Mouse (Mus musculus): ENCODE results near the gene Gm20388.
A peak's percentile ranks its signal among the peaks of the same experiment; 100 is the strongest.
"Not testable (repeated sequence)": the region's sequence is repeated elsewhere in the genome, so short reads cannot be mapped to it uniquely, and the experiment has no call there.

Gm20388 gene

GRCm38 (mm10) chr8:121654966-121655494, 1744.4 kb downstream of the Gm20388 start:
- no peak for DNase-seq (ENCODE audit: low spot score in 2 of 2)

DNA sequence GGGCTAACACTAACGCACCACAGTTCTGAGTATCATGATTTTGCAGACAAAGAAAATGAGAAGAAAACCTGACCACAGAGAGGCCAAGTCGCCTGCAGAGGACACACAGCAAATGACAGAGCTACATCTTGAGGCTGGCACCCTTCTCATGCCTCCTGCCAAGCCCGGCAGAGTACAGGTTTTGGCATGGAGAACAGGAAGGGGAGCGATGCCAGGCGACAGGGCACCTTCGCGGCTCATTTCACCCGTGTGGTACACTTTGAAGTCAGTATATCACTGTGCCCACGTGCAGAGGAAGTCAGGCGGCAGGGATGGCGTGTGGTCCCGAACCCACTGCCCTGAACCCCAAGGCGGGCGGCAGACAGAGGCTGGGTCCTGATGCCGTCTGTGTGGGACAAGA, 1750.0 kb downstream of the Gm20388 start:
- no peak for DNase-seq (ENCODE audit: low spot score in 2 of 2)

DNA sequence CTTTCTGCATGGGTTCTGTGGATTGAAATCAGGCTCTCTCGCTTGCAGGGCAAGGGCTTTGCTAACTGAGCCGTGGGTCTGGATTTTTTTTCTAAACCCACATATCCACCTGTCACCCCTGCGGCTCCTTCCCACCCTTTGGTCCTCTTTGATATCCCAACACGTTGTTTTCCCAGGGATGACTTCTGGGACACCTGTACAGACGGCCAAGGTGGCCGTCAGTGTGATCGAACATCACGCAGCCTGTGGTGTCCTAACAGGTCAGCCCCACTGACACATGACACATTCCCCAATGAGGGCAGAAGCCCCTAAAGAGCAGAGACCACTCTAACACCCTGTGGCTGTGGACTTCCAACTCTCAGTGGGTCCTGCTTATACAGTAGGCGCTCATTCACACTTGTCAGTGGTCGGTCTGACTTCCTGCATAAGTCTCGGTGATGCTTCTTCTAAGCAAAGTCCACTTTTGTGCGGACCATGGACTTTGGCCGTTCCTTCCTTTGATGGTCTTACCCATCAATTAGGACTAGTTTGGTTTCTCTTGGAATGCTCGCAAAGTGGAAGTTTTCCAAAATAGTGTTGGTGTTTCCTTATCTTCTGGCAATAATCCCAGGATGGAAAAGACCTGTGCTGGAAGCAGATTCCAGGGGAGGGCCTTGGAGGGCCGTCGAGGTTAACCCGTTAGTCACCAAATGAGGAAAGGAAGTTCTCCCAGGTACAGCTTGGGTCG, 1751.2 kb downstream of the Gm20388 start:
- DNase-seq (ENCODE audit: low spot score in 2 of 2) = no peak

- no peak for DNase-seq (ENCODE audit: low spot score in 2 of 2)
These were observed 1752.5 kb downstream of the Gm20388 start for GRCm38 (mm10) chr8:121663101-121663500.

- no peak for DNase-seq (ENCODE audit: low spot score in 2 of 2)
These were observed 1754.7 kb downstream of the Gm20388 start for GRCm38 (mm10) chr8:121665329-121665728.

DNA sequence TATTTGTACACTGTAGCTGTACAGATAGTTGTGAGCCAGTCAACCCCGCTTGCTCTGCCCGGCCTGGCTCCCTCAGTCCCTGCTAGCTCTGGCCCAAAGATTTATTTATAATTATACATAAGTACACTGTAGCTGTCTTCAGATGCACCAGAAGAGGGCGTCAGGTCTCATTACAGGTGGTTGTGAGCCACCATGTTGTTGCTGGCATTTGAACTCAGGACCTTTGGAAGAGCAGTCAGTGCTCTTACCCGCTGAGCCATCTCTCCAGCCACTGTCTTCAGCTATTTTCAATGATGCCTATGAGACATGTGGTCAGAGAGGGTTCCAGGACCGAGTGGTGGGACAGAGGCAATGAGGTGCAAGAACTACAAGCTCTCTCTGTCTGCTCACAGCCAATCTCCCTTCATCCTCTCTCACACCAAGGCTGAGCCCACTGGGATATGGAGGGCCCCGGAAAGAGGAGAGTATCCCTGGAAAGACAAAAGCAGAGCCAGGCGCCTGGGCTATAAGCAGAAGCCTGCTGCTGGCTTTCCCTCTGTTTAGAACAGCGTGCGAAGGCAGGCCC, 1757.4 kb downstream of the Gm20388 start:
- DNase-seq (ENCODE audit: low spot score in 2 of 2) = not testable (repeated sequence)

DNA sequence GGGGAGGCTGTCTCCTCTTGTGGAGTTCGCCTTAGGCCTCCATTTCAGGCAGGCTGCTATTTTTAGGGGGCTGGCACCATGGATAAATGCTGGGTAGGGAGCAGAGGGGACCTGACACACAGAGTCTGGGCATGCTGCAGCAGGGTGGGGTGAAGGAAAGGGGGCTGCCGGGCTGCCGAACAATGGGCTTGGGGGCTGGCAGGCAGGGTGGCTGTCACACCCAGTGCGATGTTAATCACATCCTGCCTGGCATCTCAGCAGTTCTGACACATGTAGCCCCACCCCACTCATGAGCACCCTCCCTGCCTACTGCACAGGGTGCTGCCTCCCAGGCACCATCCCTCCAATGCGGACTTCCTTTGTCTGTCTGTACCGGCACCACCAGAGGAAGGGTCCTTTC, 1757.9 kb downstream of the Gm20388 start:
- peak in 1 of 2 experiments; percentile 85 for DNase-seq (ENCODE audit: low spot score in 2 of 2)

DNA sequence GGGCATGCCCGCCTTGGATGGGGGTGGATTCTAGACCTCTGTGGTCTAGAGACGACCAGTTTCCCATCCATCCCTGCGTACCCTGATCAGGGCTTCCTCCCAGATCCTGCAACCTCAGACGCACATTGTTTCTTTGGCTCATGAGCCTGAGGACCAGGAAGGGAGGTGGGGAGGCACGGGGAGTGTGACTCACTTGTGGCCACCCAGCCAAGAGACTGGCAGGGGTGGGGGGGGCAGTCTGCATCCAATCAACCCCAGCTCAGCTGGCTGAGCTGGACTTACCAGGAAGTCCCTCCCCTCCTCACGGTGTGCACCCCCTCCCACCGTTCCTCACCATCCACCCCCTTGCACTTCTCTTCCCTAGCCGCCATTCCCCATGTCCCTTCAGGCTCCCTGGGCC, 1758.6 kb downstream of the Gm20388 start:
- DNase-seq (ENCODE audit: low spot score in 2 of 2) = no peak

GRCm38 (mm10) chr8:121673153-121673552, 1762.5 kb downstream of the Gm20388 start:
- no peak for DNase-seq (ENCODE audit: low spot score in 2 of 2)

DNA sequence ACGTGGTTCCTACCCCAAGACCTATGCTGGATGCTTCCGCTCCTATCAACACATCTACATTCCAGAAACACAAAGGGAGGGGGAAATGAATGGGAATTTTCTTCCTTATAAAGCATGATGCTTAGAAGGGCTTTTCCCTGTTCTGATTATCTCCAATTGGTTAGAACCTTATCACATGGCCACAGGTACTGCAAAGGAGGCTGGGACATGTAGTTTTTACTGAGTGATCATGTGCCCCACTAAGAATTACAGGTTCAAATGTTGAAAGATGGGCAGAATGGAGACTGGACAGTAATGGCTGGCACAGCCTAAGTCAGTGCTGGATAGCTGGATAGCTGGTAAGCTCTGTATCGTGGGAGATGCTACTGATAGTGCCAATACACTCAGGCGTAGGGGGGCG, 1763.3 kb downstream of the Gm20388 start:
- DNase-seq (ENCODE audit: low spot score in 2 of 2) = peak in 1 of 2 experiments; percentile 44

DNA sequence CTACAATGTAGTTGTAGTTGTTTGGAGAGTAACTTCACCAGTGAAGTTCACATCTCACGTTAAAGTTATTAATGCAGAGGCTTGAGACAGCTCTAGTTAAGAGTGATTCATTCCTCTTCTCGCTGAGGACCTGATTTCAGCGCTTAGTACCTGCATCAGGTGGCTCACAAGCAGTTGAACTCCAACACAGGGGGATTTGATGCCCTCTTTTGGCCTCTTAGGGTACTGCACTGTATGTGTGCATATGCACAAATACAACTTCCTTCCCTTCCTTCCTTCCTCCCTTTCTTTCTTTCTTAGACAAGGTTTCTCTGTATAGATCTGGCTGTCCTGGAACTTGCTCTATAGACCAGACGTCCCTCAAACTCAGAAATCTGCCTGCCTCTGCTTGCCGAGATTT, 1763.9 kb downstream of the Gm20388 start:
- no peak for DNase-seq (ENCODE audit: low spot score in 2 of 2)

GRCm38 (mm10) chr8:121675161-121675560, 1764.5 kb downstream of the Gm20388 start:
- no peak for DNase-seq (ENCODE audit: low spot score in 2 of 2)

DNA sequence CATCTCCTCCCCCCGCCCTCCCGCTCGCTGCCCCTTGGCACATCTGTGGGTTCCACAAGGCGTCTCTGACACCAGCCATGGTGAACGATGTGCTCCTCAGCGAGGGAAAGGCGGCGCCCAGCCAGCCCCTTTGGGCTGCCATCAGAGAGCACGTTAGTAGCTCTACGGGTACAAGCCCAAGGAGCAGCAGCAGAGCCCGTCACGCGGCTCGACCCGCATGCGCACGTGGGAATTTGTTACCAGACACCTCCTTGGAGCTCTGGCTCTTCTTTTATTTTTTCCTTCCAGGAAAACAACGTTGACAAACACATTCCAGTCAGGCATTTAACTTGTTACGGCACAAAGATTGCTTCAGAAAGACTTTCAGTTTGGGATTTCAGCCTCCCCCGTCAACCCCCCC, 1765.1 kb downstream of the Gm20388 start:
- no peak for DNase-seq (ENCODE audit: low spot score in 2 of 2)

GRCm38 (mm10) chr8:121678696-121679095, 1768.1 kb downstream of the Gm20388 start:
- DNase-seq (ENCODE audit: low spot score in 2 of 2) = no peak

DNA sequence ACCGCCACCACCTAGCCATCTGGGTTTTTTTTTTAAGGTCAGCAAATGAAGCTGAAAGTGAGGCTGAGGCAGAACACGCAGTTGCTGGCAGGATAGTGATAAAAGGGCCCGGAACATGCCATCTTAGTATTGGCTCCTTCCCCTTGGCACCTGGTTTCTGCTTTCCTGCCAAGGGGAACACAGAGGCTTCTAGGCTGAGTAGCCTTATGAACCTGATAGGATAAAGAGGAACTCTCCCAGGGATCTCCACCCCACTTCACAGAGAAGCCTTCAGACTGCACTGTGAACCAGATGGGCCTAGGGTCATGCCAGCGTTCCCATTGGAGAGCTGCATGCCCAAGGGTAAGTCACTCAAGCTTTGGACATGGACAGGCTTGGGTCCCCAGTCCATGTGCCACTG, 1770.3 kb downstream of the Gm20388 start:
- DNase-seq (ENCODE audit: low spot score in 2 of 2) = no peak

DNA sequence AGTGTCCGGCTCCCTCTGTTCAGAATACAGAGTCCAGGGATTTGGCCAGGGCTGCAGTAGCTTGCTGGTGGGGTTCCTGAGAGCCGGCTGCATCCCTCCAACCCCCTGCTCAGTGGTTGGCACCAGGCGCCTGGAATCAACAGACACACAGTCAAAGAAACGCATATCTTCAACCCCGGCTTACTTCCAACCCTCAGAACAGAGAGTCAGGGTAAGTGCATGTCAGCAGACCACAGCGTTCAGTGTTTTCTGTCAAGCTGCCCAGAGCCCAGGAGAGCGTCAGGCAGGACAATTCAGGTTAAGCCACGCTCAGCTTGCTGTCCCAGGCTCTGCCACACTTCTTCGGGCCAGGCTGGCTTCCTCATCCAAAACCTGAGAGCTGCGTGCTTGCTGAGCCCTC, 1770.8 kb downstream of the Gm20388 start:
- no peak for DNase-seq (ENCODE audit: low spot score in 2 of 2)

DNA sequence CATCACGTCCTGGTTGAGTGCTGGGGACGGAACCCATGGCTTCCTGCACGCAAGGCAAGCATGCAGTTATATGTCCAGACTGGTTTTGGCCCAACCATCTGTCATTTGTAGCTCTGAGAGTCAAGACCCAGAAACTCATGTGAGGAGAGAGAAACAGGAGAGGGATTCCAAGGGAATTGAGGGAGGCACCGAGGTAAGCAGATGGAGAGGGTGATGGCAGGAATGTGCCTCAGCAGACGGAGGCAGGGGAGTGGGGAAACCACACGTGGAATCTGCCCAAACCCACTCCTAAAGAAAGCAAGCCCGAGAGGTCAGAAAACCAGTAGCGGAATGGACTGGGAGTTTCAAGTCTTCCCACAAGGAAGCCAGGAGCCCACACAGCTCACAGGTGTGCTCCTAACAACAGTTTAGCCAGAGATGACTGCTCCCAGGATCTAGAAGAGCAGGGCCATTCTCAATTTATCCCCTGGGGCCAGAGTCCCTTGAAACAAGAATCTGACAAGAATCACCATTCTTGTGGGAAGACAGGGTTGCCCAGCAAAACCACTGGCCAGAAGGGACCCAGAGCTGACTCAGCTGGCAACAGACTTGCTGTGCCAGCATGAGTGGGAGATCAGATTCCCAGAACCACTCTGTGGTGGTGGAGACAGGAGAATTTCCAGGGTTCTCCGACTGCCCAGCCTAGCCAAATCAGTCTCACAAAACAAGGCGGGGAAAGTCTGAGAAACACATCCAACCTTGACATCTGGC, 1772.6 kb downstream of the Gm20388 start:
- no peak for DNase-seq (ENCODE audit: low spot score in 2 of 2)

GRCm38 (mm10) chr8:121685419-121685818, 1774.8 kb downstream of the Gm20388 start:
- DNase-seq (ENCODE audit: low spot score in 2 of 2) = peak in 1 of 2 experiments; percentile 45

- peak; percentile 50 to 75 for DNase-seq (ENCODE audit: low spot score in 2 of 2)
These were observed 1777.0 kb downstream of the Gm20388 start for GRCm38 (mm10) chr8:121687455-121688161.

DNA sequence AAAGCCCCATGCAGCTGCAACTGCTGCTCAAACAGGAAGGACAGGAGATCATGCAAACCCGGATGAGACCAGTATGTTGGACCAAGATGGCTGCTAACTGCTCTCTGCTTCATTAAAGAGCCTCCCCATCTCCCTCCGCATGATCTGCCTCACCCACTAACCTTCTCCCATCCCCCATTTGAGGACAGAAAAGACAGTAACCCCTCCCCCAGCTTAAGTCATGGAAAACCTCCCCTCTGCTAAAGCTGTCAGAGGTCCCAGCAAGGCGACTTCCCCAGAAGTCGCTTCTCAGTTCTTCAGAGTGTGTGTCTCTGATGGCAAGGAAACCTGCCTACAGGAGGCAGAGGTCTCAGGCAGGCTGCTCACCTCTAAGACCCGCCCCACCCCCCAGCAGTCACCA, 1777.9 kb downstream of the Gm20388 start:
- no peak for DNase-seq (ENCODE audit: low spot score in 2 of 2)

DNA sequence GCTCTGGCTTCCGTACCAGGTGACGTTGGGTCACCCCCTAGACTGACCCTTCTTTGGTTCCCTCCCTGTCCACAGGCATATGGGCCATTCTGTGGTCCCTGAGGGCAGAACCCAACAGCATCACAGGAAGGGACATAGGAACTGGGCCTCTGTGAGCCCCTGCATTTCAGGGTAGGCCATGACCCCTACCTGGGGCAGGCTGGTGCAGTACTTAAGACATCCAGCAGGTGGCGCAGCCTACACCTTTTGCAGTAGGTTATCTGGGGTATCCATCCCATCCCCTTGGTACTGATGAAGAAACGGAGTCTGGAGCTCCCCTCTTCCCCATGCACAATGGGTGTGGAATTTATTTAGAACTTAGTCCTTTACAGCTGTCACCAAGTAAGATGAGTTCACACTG, 1783.8 kb downstream of the Gm20388 start:
- DNase-seq (ENCODE audit: low spot score in 2 of 2) = no peak

GRCm38 (mm10) chr8:121695585-121696184, 1785.0 kb downstream of the Gm20388 start:
- no peak for DNase-seq (ENCODE audit: low spot score in 2 of 2)

Data from left cerebral cortex, adult 9 months (tissue).